Mouse (Mus musculus): Measurements from ENCODE around the gene Ces1e. TPM values are rescaled to one million over a fixed set of nuclear protein-coding genes. Genes with fewer than 3 reads are reported as not detected.

The Ces1e gene
- not detected in 2 replicates for polyA plus RNA-seq (2012; rRNA removed)

GRCm38 (mm10) chr8:93229446-93229845 lies at the start of gene Ces1e:
Ces1e (minus strand) TSS chr8:93229619.

GRCm38 (mm10) chr8:93197685-93198525 lies 31.5 kb downstream of the Ces1e start, which contains the start of gene Ces1d:
Ces1d (minus strand) TSS chr8:93197838.

Other genes starting within 250 kb of the Ces1e start
- not detected in 2 replicates for gene Ces1a, start 181.4 kb downstream of the Ces1e start, polyA plus RNA-seq (2012; rRNA removed)
- not detected in 2 replicates for gene Ces1b, start 149.6 kb downstream of the Ces1e start, polyA plus RNA-seq (2012; rRNA removed)
- not detected in 2 replicates for gene Ces1c, start 98.3 kb downstream of the Ces1e start, polyA plus RNA-seq (2012; rRNA removed)
- 0.17 and 0.29 TPM in 2 replicates for gene Ces1d, start 31.8 kb downstream of the Ces1e start, polyA plus RNA-seq (2012; rRNA removed)
- not detected in 2 replicates for gene Ces1f, start 50.1 kb upstream of the Ces1e start, polyA plus RNA-seq (2012; rRNA removed)
- gene Ces1g, start 107.7 kb upstream of the Ces1e start, polyA plus RNA-seq (2012; rRNA removed), result not detected in 2 replicates
- gene Ces1h, start 150.1 kb upstream of the Ces1e start, polyA plus RNA-seq (2012; rRNA removed), result not detected in 2 replicates